Mouse (Mus musculus) heart, adult 18-20 months (tissue): ENCODE results near the gene Sult2b1. TPM values are rescaled to one million over a fixed set of nuclear protein-coding genes. Genes with fewer than 3 reads are reported as not detected.

ENCODE experiments used
- DNase-seq, 2 experiments: peaks; one replicate each; pipeline ENCODE4 v3.0.0; 2021 to 2022; ENCODE audit warnings: mixed read lengths in 1 of 2
- total RNA-seq, 2 experiments: library from RNA; stranded (reverse); gene quantifications; 2 replicates each; pipeline ENCODE4 v1.2.3; 2021

The Sult2b1 gene
- total RNA-seq, 2 experiments from 2014 or later: not detected

- DNase-seq: no peak
These were observed 73.0 kb downstream of the Sult2b1 start for GRCm38 (mm10) chr7:45711316-45712021.

- DNase-seq: no peak
These were observed 73.8 kb downstream of the Sult2b1 start for GRCm38 (mm10) chr7:45710477-45711191.

GRCm38 (mm10) chr7:45709677-45710355 is 74.7 kb downstream of the Sult2b1 start:
- no peak for DNase-seq

GRCm38 (mm10) chr7:45709036-45709435 is 75.4 kb downstream of the Sult2b1 start:
- peak in 1 of 2 experiments; percentile 19 for DNase-seq

DNA sequence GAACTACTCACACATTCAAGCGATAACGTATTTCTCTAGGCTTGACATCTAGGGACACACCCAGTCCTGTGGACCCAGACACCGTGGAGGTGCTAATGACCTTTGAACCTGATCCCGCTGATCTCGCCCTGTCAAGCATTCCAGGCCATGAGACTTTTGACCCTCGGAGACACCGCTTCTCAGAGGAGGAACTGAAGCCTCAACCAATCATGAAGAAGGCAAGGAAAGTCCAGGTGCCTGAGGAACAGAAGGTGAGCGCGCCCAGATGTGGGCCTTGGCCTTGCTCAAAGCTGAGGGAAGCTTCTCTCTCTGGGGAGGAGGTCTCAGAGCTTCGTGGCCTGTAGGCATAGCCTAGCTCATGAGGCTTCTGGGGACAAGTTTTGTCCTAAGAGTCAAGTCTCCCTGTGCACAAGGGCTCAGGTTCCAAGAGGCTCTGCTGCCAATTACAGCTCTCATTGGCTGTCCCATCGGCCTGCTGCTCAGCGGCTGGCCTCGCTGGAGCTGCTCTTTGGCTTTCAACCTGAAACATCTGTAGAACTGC is 76.2 kb downstream of the Sult2b1 start:
- peak; percentile 58 to 64 for DNase-seq

DNA sequence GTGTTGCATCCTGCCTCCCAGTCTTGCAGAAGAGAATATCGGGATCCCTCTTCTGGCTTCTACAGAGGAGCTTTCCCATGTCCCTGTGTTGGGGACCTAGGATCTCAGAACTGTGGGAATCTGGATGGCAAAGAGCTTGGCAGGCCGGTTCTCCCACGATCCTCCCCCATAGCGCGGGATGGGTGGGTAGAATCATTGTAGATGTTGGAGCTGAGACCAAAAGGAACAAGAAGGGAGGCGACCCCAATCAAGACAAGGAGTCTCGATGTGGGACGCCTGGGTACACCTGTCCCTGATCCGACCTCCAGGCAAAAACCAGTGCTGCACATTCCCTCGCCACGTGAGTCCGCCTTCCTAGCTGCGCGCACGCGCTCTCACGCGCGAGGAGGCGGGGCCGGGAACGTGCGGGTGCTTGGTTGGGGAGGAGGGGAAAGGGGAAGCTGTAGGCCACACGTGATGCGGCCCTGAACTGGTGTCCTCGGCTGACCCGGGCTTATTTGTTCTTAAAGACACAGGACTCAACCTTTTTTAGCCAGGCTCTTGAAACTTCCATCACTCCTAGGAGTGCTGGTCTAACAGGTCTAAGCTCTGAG is 77.0 kb downstream of the Sult2b1 start:
- peak; percentile 98 to 99 for DNase-seq

DNA sequence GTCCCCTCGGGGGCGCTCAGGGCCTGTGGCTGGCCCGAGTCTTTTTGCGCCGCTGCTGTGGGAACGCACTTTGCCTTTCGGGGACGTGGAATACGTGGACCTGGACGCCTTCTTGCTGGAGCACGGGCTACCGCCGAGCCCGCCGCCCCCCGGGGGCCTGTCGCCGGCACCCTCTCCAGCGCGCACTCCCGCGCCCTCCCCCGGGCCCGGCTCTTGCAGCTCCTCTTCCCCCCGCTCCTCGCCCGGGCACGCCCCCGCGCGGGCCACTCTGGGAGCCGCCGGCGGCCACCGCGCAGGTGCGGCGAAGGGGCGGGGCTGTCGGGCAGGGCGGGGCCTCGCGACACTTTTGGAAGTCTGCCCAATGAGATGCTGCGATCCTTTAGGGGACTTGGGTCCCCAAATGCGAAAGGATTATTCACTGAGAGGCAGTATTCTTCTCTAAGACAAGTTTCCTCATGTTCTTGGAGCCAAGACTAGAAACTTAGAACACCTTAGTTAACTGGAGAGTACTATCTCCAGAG is 77.7 kb downstream of the Sult2b1 start:
- peak; percentile 87 to 90 for DNase-seq

GRCm38 (mm10) chr7:45705873-45706281 is 78.6 kb downstream of the Sult2b1 start:
- DNase-seq: peak; percentile 86 to 92

DNA sequence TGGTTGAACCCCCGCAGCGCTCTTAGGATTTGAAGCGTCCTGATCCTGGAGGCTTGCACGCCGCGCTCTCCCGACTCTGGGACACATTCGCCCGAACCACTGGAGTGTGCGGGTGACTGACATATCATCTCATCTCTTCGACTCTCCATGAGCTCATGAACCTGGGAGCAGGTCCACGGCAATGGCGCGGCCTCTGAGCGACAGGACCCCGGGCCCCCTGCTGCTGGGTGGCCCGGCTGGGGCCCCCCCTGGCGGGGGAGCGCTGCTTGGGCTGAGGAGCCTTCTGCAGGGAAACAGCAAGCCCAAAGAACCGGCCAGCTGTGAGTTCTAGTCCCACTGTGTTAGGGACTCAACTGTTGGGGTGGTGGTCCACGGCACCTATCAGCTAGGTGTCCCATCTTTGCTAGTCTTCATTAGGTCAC is 79.0 kb downstream of the Sult2b1 start:
- peak in 1 of 2 experiments; percentile 37 for DNase-seq

DNA sequence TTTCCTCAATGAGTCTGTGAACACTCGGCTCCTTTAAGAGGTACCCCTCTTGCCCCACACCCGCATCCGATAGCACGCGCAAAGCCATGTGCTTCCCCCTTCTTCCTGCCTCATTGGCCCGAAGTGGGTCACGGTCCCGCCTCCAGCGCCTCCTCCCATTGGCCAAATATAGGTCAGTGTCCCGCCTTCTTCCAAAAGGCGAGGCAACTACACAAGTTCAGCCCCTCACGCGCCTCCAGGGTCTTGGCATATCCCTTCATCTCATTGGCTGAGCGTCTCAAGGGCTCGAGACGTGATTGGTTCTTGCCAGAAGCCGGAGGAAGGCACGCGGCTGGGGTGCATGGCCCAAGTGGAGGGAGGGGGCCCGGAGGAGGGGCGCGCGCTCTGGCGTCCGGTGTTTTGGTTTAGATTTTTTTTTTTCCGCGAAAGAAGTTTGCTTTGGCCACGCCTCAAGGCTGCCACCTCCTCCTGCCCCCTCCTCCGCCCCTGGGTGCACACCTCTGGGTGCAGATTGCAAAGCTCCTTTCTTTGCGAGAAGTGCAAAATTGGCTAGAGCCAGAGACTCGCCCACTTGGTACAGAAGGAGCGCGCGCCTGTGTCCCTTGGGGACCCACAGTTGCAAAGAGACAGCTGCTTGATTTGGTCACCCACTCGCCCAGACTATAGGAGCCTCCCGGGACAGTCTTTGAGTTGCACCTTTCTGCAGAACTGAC is 79.6 kb downstream of the Sult2b1 start, which contains the start of gene Dbp:
TSS of gene Dbp (plus strand) at position 359 of the 713 bp plus-strand sequence.
- DNase-seq: peak; percentile 99 to 100

DNA sequence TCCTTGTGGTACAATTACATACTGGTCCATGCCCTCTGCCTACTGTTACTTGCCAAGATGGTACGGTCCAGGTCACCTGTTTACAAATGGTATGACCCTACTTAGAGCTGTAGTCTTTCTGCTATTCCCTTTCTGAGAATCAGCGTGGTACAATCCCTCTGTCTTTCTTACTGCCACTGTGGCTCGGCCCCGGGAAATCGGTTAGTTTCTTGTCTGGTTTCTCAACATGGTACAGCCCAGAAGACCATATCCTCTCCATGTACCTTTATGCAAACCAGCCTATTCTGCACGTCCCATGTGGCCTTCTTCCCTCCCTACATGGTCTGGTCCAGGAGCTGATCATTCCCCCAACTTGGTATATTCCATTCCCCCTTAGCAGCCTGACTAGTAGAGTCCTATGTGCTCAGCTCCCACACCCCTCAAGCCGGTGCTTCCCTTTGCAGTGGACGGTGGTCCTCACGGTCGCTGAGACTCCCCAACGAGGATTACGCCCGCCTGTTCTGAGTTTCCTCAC is 80.4 kb downstream of the Sult2b1 start:
- DNase-seq: peak; percentile 66 to 71

GRCm38 (mm10) chr7:45703521-45704033 is 80.9 kb downstream of the Sult2b1 start:
- DNase-seq: no peak

DNA sequence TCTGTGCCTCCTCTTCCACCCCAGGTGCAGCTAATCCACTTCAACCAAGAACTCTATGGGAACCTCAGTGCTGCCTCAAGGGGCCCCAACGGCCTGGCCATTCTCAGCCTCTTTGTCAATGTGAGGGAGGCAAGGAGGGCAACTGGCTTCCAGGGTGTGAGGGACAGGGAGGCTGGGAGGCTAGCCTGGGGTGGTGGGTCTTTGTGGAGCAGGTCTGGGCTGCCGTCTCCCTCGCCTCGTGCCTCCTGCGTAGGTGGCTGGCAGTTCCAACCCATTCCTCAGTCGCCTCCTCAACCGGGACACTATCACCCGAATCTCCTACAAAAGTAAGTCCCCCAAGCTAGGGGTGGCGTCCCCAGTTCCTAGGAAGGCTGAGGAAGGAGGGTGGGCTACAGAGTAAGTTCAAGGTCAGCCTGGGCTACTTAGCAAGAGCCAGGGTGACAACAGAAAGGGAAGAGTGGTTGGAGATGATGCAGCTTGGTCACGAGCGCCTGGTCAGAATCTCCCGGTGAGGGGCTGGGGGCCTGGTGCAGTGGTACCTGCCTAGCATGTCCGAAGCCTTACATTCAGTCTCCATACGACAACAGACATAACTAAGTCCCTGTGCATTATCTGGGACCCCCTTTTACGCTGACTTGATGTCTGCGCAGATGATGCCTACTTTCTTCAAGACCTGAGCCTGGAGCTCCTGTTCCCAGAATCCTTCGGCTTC is 81.5 kb downstream of the Sult2b1 start:
- no peak for DNase-seq

- DNase-seq: no peak
These were observed 82.2 kb downstream of the Sult2b1 start for GRCm38 (mm10) chr7:45702316-45702715.

DNA sequence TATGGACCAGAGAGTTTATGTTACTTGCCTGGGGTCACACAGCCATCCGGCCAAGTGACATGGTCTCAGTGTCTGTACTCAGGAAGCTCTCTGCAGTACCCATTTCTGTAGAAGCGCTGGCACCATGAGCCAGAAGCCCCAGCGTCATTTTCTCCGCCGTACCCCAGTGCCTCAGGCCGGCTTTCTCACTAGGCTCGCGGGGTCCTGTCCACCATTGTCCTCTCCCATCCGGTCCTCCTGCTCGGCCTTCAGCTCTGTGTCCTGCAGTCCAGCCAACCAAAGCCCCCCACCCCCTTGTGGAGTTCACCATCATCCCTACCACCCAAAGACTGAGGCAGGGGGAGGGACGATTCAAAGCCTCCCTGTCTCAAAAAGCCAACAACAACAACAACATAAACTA is 82.9 kb downstream of the Sult2b1 start:
- DNase-seq: no peak

- no peak for DNase-seq
These were observed 83.4 kb downstream of the Sult2b1 start for GRCm38 (mm10) chr7:45701072-45701471.

DNA sequence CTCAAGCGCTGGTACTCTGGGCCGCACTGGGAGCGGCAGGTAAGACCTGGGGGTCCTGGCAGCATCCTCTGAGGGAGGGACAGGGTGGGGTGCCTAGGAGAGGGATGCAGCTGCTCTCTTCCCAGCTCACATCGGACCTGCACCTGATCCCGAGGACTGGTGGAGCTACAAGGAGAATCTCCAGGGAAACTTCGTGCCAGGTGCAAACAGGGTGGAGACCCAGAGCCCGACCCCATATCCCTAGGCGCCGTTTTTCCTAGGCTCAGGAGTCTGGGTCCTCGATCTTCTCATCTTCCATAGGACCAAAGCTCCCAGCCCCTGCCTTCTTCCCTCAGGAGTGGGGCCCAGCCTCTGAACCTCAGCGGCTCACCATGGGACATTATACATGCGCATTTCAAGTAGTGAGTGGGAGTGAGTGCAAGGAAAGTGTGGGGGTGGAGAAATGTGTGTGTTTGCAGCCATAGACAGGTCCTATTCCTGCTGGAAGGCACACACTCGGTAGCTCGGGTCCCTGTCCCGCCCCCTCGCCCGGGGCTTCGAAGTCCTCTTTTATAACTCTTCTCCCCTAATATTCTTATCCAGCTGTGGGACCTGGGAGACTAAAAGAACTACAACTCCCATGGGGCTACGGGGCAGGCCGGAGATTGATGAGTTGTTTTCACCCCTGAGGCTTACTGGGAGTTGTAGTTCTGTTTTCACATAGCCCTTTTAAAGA is 84.0 kb downstream of the Sult2b1 start:
- peak; percentile 90 to 92 for DNase-seq

DNA sequence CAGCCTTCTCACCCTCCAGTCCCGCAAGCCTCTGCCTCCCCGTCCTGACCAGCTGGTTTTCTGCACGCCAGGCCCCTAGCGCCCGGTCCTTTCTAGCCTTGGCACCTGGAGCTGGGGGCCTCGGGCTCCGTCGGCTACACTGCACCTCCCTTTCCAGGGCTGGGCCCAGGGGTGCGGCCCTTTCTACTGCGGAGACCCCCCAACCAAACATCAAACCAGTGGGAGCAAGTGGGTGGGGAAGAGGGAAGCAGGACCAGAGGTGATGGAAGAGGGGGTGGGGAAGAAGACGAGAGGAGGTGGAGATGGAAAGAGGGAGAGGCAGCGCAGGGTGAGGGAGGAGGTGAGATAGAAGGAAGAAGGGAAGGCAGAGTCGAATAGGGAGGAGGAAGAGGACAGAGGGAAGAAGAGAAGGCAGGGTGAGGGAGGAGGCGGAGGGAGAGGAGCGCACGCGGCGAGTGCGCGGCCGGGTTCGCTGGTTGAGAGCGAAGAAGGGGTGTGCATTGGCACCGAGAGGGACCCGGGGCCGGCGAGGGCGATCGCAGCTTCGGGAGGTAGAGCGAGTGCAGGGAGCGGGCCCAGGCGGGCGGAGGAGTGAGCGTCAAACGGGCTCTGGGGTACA is 84.8 kb downstream of the Sult2b1 start, which contains the start of gene Car11:
TSS of gene Car11 (plus strand) at position 321 of the 619 bp plus-strand sequence.
- DNase-seq: no peak

DNA sequence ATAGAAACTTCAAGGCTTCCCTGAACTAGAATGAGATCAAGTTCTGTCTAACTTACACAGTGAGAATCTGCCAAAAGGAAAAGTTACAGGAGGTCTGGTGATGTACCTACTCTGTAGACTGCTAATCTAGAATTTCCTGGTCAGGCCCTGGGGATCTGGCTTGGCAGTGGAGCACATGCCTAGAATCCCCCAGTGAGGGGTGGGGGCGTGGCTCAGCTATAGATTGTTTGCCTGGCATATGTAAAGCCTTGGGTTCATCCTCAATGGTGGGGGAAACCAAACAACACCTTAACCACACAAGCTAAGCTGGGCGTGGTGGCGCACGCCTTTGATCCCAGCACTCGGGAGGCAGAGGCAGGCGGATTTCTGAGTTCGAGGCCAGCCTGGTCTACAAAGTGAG is 86.6 kb downstream of the Sult2b1 start:
- no peak for DNase-seq
